Mouse (Mus musculus) testis, adult 2 months (tissue): ENCODE data around the gene Il18bp. TPM values are rescaled to one million over a fixed set of nuclear protein-coding genes. Genes with fewer than 3 reads are reported as not detected.

Experiments used
- H3K27ac ChIP-seq: fragments of 200-500 bp; 2 replicates; pipeline ENCODE4 v1.5.1; 2012; ENCODE audit warnings: low read depth, low read length; ENCODE audit not compliant: control insufficient read depth, insufficient read depth
- H3K27me3 ChIP-seq: fragments of 200-500 bp; 2 replicates; pipeline ENCODE4 v1.6.1; 2012; ENCODE audit warnings: mild to moderate bottlenecking, low read length, moderate library complexity; ENCODE audit not compliant: control insufficient read depth, insufficient read depth
- H3K36me3 ChIP-seq: fragments of 200-500 bp; 2 replicates; pipeline ENCODE4 v1.6.1; 2012; ENCODE audit warnings: mild to moderate bottlenecking, low read length; ENCODE audit not compliant: control insufficient read depth, insufficient read depth
- H3K4me1 ChIP-seq: fragments of 200-500 bp; 2 replicates; pipeline ENCODE4 v1.6.1; 2012; ENCODE audit warnings: low read length; ENCODE audit not compliant: control insufficient read depth, insufficient read depth
- H3K4me3 ChIP-seq: fragments of 200-500 bp; 2 replicates; pipeline ENCODE4 v1.5.1; 2012; ENCODE audit warnings: low read depth, mild to moderate bottlenecking, low read length, moderate library complexity, mixed read lengths; ENCODE audit not compliant: control insufficient read depth
- CTCF ChIP-seq: fragments of 200-500 bp; IDR thresholded peaks from 2 replicates; pipeline ENCODE4 v1.5.1; 2012; ENCODE audit warnings: low read depth, mild to moderate bottlenecking, inconsistent platforms, low read length, moderate library complexity; ENCODE audit not compliant: control insufficient read depth, insufficient read depth, insufficient replicate concordance
- POLR2A ChIP-seq: fragments of 200-500 bp; IDR thresholded peaks from 2 replicates; pipeline ENCODE4 v1.6.1; 2012; ENCODE audit warnings: low read depth, mild to moderate bottlenecking, inconsistent platforms, low read length, moderate library complexity; ENCODE audit not compliant: control insufficient read depth
- polyA plus RNA-seq: library from polyadenylated mRNA; depleted of rRNA; stranded (reverse); fragments of >200 nt; gene quantifications from 2 replicates; pipeline ENCODE4 v1.2.3, GENCODE M21; 2012

Il18bp gene
- polyA plus RNA-seq, 1 experiment, result 3.3 TPM

DNA sequence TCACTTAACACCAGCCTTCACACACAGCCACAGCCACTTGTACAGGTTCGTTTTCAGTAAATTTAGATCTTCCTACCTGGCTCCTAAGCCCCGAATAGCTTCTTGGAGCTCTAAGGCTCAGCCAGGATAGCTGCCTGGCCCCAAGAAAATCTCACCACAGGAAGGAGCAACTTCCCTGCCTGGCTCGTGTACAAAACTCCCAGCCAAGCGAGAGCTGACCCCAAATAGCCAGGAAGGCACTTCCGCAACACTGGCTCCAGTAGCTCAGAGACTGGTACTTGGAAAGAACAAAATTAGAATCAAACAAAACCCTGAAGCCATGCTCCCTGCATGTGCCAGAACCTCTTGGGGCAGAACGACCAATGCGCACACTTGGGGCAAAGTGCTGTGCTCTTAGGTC is 456 bp downstream of the Il18bp start:
- TF ChIP-seq POLR2A (no peak), CTCF (no peak)
- H3K36me3 ChIP-seq, result no peaks in the 10 kb centered on the region; the same call in 1 of the 2 replicates

DNA sequence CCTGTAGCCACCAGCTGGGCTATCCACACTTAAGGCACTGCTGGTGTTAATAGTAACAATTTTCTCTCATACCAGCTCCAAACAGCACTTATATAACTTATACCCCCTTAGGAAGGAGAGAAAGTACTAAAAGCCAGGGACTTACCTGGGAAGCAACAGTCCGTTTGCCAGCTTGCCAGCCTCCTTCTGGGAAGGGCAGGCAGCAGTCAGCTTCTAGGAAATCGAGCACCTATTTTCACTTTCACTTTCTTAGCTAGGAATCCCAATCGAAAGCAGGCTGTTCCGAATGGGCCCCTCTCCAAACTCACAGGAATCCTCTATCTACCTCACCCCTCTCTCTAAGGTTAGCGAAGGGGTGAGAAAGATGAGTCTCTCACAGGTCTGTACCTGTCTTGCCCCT is 1.0 kb downstream of the Il18bp start:
- no peaks in the 10 kb centered on the region for H3K27me3 ChIP-seq
- no peak overlapping the region; the same call in 1 of the 2 replicates for H3K27ac ChIP-seq
- H3K4me3 ChIP-seq, result no peak overlapping the region
- no peaks in the 10 kb centered on the region for H3K4me1 ChIP-seq
- no peaks in the 10 kb centered on the region for H3K36me3 ChIP-seq
- TF ChIP-seq CTCF (no peak), POLR2A (no peak)

More for the DNA sequence above, 456 bp downstream of the Il18bp start:
- Histone ChIP-seq H3K4me1 (no peaks in the 10 kb centered on the region), H3K4me3 (no peak overlapping the region), H3K27ac (no peak overlapping the region; the same call in 1 of the 2 replicates), H3K27me3 (no peaks in the 10 kb centered on the region)

DNA sequence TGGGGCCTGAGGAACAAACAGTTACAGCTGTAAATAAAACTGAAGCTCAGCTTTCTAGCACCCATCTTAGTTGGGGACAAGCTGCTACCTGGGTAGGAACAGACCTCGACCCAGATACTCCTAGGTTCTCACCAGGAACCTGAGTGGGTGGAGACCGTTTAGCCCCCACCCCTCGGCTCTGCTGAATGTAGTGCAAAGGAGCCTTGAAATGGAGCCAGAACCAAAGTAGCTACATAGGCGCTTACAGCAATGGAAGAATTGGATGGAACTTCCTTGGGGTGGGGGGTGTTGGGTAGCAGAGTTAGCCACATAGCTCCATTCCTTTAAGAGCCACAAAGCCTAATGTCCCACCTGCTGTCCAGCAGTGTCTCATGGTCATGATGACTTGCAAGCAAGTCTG is 1.6 kb downstream of the Il18bp start:
- H3K36me3 ChIP-seq, result no peaks in the 10 kb centered on the region

DNA sequence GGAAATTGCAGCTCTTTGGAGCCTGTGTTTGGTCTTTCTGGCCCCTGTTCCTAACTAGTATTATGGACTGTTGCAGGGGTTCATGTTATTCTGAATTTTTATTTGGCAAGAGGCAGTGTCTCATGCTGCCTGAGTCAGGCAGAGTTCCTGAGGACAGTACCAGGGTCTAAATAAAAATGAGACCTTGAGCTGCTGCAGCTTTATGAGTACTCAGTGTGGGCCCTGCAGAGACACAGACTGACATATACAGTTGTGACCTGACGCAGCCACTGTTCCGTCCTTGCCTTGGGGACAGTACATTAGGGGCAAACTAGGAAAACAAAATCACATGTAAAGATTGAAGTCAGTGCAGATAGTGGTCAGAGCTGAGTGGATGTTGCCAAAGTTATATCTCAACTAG is 3.5 kb downstream of the Il18bp start:
- no peaks in the 10 kb centered on the region for H3K4me1 ChIP-seq
- no peaks in the 10 kb centered on the region for H3K36me3 ChIP-seq
- no peak overlapping the region for H3K27ac ChIP-seq
- H3K4me3 ChIP-seq, result no peak overlapping the region
- H3K27me3 ChIP-seq, result no peaks in the 10 kb centered on the region
- no peak for TF ChIP-seq CTCF
- TF ChIP-seq POLR2A, result no peak

More for the DNA sequence above, 1.6 kb downstream of the Il18bp start:
- Histone ChIP-seq H3K4me1 (no peaks in the 10 kb centered on the region), H3K27ac (no peak overlapping the region), H3K27me3 (no peaks in the 10 kb centered on the region), H3K4me3 (no peak overlapping the region)
- no peak for TF ChIP-seq POLR2A
- no peak for TF ChIP-seq CTCF

DNA sequence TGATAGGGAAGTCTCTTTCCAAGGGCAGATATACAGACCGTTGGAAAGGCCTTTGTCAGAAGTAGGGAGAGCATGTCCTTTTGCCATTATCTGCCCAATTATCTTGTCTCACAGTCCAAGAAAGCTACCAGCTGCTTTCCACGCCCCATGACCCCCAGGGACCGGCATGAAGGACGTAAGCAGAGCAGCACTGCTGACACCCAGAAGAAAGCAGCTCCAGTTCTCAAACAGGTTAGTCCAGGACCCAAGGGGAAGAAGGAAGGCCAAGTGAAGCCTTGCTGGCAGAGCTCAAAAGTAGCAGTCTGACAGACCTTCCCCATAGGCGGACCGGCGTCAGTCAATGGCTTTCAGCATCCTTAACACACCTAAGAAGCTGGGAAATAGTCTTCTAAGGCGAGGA is 5.1 kb downstream of the Il18bp start:
- H3K4me3 ChIP-seq, result no peak overlapping the region
- no peaks in the 10 kb centered on the region for H3K4me1 ChIP-seq
- no peaks in the 10 kb centered on the region for H3K27me3 ChIP-seq
- H3K36me3 ChIP-seq, result no peaks in the 10 kb centered on the region
- TF ChIP-seq CTCF (no peak), POLR2A (no peak)
- no peak overlapping the region for H3K27ac ChIP-seq

DNA sequence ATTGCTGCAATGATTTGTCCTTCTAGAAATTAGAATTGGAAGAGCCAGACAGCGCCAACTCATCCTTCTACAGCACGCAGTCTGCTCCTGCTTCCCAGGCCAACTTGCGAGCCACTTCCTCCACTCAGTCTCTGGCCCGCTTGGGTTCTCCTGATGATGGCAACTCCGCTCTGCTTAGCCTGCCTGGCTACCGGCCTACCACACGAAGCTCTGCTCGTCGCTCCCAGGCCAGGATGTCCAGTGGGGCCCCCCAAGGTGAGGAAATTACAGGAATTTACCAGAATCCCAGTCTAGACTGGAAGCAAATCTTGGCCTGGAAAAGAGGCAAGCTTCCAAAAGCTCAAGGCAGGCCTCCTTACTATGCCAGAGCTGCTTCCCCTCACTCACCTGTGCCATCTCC is 6.6 kb downstream of the Il18bp start:
- no peak overlapping the region for H3K27ac ChIP-seq
- H3K4me3 ChIP-seq, result no peak overlapping the region
- H3K27me3 ChIP-seq, result no peaks in the 10 kb centered on the region
- H3K36me3 ChIP-seq, result no peaks in the 10 kb centered on the region
- no peaks in the 10 kb centered on the region for H3K4me1 ChIP-seq
- no peak for TF ChIP-seq CTCF
- no peak for TF ChIP-seq POLR2A

DNA sequence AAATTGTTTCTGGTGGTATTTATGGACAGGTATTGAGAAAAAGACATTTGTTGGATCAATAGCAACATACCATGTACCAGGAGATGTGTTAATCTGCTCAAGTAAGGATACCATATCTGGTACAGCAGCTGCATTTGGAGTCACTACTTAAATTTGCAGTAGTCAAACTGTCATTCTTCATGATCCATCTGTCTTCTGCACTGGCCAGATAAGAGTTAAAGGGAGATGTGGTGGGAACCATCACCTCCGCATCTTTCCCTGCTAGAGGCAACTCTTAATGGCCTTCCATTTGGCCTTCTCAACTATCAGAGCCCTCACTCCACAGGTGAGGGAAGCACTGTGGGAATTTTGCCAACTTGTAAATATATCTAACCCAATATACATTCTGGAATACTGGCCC is 12.0 kb downstream of the Il18bp start:
- Histone ChIP-seq H3K36me3 (no peaks in the 10 kb centered on the region; the same call in 1 of the 2 replicates), H3K4me3 (no peak overlapping the region), H3K27ac (no peak overlapping the region), H3K27me3 (no peaks in the 10 kb centered on the region), H3K4me1 (no peaks in the 10 kb centered on the region)
- TF ChIP-seq POLR2A (no peak), CTCF (no peak)

DNA sequence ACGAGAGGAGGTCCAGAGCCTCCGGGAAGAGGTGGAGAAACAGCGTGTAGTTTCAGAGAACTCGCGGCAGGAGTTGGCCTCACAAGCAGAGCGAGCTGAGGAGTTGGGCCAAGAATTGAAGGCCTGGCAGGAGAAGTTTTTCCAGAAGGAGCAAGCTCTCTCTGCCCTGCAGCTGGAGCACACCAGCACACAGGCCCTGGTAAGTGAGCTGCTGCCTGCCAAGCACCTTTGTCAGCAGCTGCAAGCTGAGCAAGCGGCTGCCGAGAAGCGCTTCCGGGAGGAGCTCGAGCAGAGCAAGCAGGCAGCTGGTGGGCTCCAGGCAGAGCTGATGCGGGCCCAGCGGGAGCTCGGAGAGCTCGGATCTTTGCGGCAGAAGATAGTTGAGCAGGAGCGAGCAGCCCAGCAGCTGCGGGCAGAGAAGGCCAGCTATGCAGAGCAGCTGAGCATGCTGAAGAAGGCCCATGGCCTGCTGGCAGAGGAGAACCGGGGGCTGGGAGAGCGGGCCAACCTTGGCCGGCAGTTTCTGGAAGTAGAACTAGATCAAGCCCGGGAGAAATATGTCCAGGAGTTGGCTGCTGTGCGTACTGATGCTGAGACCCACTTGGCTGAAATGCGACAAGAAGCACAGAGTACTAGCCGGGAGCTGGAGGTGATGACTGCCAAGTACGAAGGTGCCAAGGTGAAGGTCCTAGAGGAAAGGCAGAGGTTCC is 17.4 kb downstream of the Il18bp start:
- Histone ChIP-seq H3K27me3 (no peaks in the 10 kb centered on the region), H3K27ac (no peak overlapping the region), H3K36me3 (no peaks in the 10 kb centered on the region; the same call in none of the 2 replicates), H3K4me3 (no peak overlapping the region), H3K4me1 (no peaks in the 10 kb centered on the region)
- no peak for TF ChIP-seq CTCF
- TF ChIP-seq POLR2A, result no peak
